9 mouse cellular contexts compared by ENCODE assay signal in the genomic region with DNA sequence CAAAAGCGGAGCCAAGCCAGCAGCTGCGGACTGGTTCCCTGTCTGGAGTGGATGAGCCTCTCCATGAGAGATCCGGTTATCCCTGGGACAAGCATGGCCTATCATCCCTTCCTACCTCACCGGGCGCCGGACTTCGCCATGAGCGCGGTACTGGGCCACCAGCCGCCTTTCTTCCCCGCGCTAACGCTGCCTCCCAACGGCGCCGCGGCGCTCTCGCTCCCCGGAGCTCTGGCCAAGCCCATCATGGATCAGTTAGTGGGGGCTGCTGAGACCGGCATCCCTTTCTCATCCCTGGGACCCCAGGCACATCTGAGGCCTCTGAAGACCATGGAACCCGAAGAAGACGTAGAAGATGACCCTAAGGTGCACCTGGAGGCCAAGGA. TPM values are rescaled to one million over a fixed set of nuclear protein-coding genes. Genes with fewer than 3 reads are reported as not detected.
A peak's percentile ranks its signal among the peaks of the same experiment; 100 is the strongest.
DNase-seq lines count a peak whose midpoint lies in the region; ATAC-seq and TF ChIP-seq lines count a peak whose summit lies in the region.
"Had no signal": no experiment of that assay in that cellular context is flagged by ENCODE, and none has a peak within 500 bp of the region (broad histone marks: within the 10 kb centered on the region; RNA-seq: fewer than 3 reads in every experiment).

No protein-coding gene starts in this region.

- no peaks in the 10 kb centered on the region for H3K9me3 ChIP-seq in embryonic facial prominence, embryonic 14.5 days (ENCODE audit: control insufficient read depth, low read length)
- no peaks in the 10 kb centered on the region for H3K9me3 ChIP-seq in hindbrain, postnatal 0 days (ENCODE audit: low read length)
- no peaks in the 10 kb centered on the region for H3K9me3 ChIP-seq in midbrain, embryonic 12.5 days

- peak overlapping the region; percentile 51 for H3K4me3 ChIP-seq in embryonic facial prominence, embryonic 14.5 days (ENCODE audit: low read depth, low read length)
- H3K4me3 ChIP-seq in hindbrain, postnatal 0 days (ENCODE audit: low read length) = peak overlapping the region; percentile 31
- 0 out of 2 replicates have a peak overlapping the region, but pooled peaks have one; percentile 32 for H3K4me3 ChIP-seq in midbrain, embryonic 12.5 days

- peaks cover 37% of the 10 kb centered on the region for H3K27me3 ChIP-seq in embryonic facial prominence, embryonic 14.5 days (replicated peaks; ENCODE audit: control insufficient read depth, insufficient read depth, low read length)
- peaks cover 88% of the 10 kb centered on the region for H3K27me3 ChIP-seq in hindbrain, postnatal 0 days (ENCODE audit: insufficient read depth, low read length)
- H3K27me3 ChIP-seq in midbrain, embryonic 12.5 days = peaks cover 97% of the 10 kb centered on the region

- 0 out of 2 replicates have a peak, but pooled peaks have one; percentile 7 for TF ChIP-seq CTCF in hindbrain, postnatal 0 days (IDR thresholded peaks at IDR 0.05; ENCODE audit: low read depth)

- no peak for ATAC-seq in embryonic facial prominence, embryonic 14.5 days (ENCODE audit: low read depth)
- ATAC-seq in hindbrain, postnatal 0 days = no peak
- no peak for ATAC-seq in midbrain, embryonic 12.5 days (ENCODE audit: low FRiP score, low read depth)

- under 1% methylated on average over 23 of the region's 23 CpGs for WGBS in embryonic facial prominence, embryonic 14.5 days
- WGBS in hindbrain, postnatal 0 days = under 1% methylated on average over 23 of the region's 23 CpGs
- 2% methylated on average over 23 of the region's 23 CpGs for WGBS in midbrain, embryonic 12.5 days

- H3K4me2 ChIP-seq in embryonic facial prominence, embryonic 14.5 days (ENCODE audit: low read depth, low read length) = peak overlapping the region; percentile 93
- no peak overlapping the region; the same call in 1 of the 2 replicates for H3K4me2 ChIP-seq in hindbrain, postnatal 0 days (ENCODE audit: low read depth, low read length)
- H3K4me2 ChIP-seq in midbrain, embryonic 12.5 days (replicated peaks) = peak overlapping the region; percentile 54; the same call in 1 of the 2 replicates

- peaks cover 16% of the 10 kb centered on the region; the same call in 1 of the 2 replicates for H3K4me1 ChIP-seq in embryonic facial prominence, embryonic 14.5 days (ENCODE audit: control insufficient read depth, insufficient read depth, low read length)
- H3K4me1 ChIP-seq in hindbrain, postnatal 0 days (ENCODE audit: insufficient read depth, low read length) = no peaks in the 10 kb centered on the region
- peaks cover 10% of the 10 kb centered on the region for H3K4me1 ChIP-seq in midbrain, embryonic 12.5 days

- H3K36me3 ChIP-seq in embryonic facial prominence, embryonic 14.5 days (ENCODE audit: control insufficient read depth, insufficient read depth, low read length) = peaks cover 22% of the 10 kb centered on the region
- H3K36me3 ChIP-seq in hindbrain, postnatal 0 days (ENCODE audit: insufficient read depth, low read length) = no peaks in the 10 kb centered on the region
- H3K36me3 ChIP-seq in midbrain, embryonic 12.5 days = no peaks in the 10 kb centered on the region

- peak overlapping the region; percentile 90 for H3K9ac ChIP-seq in embryonic facial prominence, embryonic 14.5 days (ENCODE audit: low read depth, low read length)
- no peak overlapping the region; the same call in 1 of the 2 replicates for H3K9ac ChIP-seq in hindbrain, postnatal 0 days (replicated peaks; ENCODE audit: low read length)
- H3K9ac ChIP-seq in midbrain, embryonic 12.5 days (replicated peaks) = no peak overlapping the region

- H3K27ac ChIP-seq in embryonic facial prominence, embryonic 14.5 days (replicated peaks; ENCODE audit: low read depth, low read length) = peak overlapping the region; percentile 98
- H3K27ac ChIP-seq in hindbrain, postnatal 0 days = no peak overlapping the region; the same call in 1 of the 2 replicates
- H3K27ac ChIP-seq in midbrain, embryonic 12.5 days (replicated peaks) = no peak overlapping the region

- peak; percentile 46 for DNase-seq in ovary, postnatal 36 days (ENCODE audit: low spot score)
- DNase-seq in ovary, adult 18-20 months (ENCODE audit: low spot score) = no peak
- DNase-seq in embryonic facial prominence, embryonic 14.5 days (ENCODE audit: low spot score) = no peak
- DNase-seq in hindbrain, postnatal 0 days (ENCODE audit: low spot score) = no peak
- DNase-seq in cerebellum, adult 9-10 months = no peak
- no peak for DNase-seq in cerebellum, postnatal 14 days
- no peak for DNase-seq in thymus, postnatal 36 days

RNA-seq across cellular contexts. Expression of a gene that starts 1.5 kb away (rescaled TPM):
- polyA plus RNA-seq in embryonic facial prominence, embryonic 14.5 days (2014; fragmentation: Nextera tagmentation; extraction: Ambion mirVana) = 22.6 and 31.5 TPM in 2 replicates
- 1.3 and 6.7 TPM in 2 replicates for total RNA-seq in hindbrain, postnatal 0 days (2014; rRNA removed)
- polyA plus RNA-seq in hindbrain, postnatal 0 days (2015; fragmentation: Nextera tagmentation; extraction: Ambion mirVana) = 2.4 and 2.9 TPM in 2 replicates
- 2.1 and 2.2 TPM in 2 replicates for polyA plus RNA-seq in midbrain, embryonic 12.5 days (2016; fragmentation: Nextera tagmentation; extraction: Ambion mirVana)
- total RNA-seq: neutrophil, adult 5-6 weeks had no signal
